Mouse (Mus musculus): Measurements from ENCODE around the gene Camkk1.
A peak's percentile ranks its signal among the peaks of the same experiment; 100 is the strongest.

The Camkk1 gene

DNA sequence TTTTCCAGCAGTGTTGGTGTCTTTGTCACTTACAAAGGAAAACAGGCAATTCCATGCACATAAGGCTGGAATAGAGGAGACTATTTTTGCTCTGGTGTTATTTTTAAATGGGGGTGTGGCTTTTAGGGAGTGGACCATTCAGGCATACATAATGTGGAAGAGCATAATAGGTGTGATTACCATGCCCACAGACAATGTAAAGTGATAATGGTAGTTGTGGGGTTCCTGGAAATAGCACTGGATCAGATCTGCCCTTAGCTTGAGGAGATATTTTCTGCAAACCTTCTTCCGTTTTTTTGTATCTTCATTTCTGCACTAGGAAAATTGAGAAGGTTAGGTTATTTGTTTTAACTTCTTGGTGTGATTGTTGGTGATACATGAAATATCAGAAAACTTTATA lies 34.0 kb downstream of the Camkk1 start:
- DNase-seq (ENCODE audit: low read depth): no peak

DNA sequence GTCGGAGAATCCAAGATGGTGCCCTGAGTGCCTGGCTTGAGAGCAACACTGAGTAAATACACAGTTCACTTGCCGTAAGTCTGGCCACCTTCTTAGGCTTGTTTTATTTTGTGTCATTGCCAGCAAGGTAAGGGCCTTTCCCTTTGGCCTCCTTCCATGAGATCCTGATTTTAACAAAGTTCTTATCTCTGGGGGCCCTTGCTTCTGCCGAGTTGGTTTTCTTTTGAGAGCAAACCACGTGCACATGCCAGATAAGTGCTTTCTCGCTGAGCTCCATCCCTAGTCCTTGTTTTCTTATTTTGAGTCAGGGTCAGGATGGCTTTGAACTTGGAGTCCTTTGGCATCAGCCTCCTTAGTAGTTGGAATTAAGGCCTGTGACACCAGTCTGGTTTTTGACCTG lies 38.9 kb downstream of the Camkk1 start:
- DNase-seq (ENCODE audit: low read depth): no peak

DNA sequence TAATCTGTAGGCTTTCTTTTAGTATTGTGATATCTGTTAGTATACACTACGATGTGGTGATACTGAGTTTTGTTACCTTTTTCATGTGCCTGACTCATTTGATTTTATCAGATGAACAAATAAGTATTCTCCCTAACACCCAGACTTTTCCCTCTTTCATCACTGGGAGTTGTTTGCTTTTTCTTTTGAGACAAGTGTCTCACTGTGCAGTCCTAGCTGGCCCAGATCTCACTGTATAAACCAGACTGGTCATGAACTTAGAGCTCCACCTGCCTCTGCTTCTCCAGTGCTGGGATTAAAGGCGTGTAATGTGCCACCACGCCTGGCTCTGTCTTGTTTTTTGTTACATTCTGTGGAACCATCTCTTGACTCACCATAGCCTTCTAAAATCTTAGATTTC lies 40.8 kb downstream of the Camkk1 start:
- no peak for DNase-seq (ENCODE audit: low read depth)

DNA sequence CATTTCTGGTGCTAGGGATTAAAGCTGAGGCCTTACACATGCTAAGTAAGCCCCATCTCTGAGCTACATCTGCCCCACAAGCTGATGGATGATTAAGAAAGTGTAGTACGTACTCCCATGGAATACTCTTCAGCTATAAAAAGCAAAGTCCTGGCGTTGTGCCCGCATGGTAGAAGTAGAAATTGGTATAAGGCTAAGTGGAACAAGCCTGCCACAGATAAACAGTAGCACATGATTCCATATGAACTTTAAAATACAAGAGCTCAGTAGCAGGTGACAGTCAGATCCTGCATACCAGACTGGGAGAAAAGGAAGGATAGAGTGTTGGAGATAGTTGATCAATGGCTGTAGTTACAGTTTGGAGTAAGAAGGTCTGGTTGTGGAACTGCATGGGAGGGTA lies 42.6 kb downstream of the Camkk1 start:
- no peak for DNase-seq (ENCODE audit: low read depth)

DNA sequence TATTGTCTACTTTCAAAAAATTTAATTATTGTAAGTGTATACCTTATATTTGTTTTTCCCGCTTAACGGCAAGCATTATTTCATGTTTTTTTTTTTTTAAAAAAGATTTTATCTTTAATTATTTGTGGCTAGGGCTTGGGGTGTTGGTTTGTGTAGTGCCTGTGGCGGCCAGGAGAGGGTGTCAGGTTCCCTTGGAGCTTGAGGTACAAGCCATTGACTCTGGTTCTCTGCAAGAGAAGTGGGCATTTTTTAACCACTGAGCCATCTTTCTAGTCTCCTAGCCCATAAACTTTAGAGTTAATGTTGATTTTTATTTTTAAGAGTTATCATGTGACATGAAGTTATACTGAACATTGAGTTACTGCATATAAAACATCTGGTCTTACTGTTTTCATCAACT lies 53.0 kb downstream of the Camkk1 start:
- peak; percentile 65 for DNase-seq (ENCODE audit: low read depth)

DNA sequence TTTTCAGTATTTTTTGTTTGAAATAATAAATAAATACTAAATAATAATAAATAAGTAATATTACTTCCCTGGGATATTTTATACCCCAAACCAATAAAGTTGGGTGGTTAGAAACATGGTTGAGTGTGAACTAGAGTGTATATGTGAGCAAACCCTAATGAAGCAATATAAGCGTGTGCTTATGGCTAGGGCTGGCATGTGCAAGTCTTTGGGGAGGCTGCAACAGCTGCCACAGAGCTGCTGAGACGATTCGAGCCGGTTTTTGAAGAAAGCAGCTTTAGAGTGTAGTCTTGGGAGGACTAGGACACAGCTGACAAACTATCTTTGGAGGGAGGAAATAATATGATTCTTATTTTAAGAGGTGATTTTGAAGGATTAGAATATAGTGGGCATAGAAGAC lies 57.5 kb downstream of the Camkk1 start:
- no peak for DNase-seq (ENCODE audit: low read depth)

DNA sequence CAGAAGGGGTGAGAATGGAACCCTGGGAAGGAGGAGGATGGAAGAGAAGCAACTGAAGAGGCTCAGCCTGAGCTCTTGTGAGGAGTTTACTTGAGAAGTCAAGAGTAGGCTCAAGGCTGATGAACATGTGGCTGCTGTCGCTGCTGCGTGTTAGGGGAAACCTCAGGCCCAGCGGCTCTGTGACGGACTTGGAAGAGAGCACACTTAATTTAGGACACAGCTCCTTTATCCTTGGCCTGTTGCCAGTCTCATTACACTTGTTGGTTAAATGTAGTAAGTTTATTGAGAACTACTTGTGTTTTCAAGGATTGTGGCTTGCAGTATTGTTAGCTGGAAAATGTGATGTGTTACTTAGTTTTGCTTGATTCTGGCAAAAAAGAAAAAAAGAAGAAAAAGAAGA lies 57.9 kb downstream of the Camkk1 start:
- DNase-seq (ENCODE audit: low read depth): no peak

DNA sequence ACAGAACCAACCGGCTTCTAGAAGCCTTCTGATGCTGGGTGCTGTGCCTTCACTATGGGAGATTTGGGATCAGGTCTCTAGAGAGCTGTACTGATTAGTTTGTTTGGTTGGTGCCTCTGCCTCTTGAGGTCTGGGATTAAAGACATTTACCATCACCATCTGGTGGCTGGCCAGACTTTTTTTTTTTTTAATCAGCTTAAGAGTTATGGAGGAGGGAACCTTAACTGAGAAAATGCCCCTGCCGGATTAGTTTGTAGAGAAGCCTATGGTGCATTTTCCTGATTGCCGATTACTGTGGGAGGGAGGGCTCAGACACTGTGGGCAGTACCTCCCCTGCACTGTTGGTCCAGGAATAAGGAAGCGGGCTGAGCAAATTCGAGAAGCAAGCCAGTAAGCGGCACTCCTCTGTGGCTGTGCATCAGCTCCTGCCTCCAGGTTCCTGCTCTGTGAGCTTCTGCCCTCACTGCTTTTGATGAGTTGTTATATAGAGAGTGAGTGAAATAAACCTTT lies 58.5 kb downstream of the Camkk1 start:
- no peak for DNase-seq (ENCODE audit: low read depth)

DNA sequence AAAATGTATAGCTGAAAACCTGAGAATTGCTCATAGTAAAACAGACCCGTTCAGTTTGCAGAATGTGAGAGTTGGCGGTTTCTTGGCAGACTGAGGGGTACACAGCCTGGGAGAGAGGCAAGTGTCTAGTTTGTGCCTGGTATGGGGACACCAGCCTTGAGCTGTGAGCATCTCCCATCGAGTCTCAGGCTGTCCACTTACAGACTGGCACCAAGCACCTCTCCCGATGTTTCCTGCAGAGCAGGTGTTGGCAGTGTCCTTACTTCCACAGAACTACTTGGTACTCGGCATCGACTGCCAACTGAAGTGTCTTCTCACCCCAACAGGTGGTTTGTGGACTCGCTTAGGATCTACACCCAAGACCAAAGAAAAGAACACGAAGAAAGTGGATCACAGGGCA lies 59.8 kb downstream of the Camkk1 start:
- DNase-seq (ENCODE audit: low read depth): no peak

DNA sequence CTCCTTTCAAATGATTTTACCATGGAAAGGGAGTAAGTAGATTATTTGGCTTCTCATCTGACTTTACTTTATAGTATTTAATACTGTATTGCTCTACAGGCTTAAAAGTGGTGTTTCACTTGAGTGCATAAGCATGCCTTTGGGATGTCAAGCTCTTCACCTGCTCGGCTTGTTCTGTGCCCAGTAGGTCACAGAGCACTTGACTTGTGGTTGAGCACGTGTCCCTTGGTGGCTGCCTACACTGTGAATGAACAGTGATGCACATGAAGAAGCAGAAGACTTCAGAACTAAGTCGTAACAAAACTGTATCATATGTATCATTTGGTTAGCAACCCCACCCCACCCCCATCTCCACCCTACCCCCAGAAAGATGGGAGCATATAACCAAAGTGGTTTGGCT lies 61.5 kb downstream of the Camkk1 start:
- DNase-seq (ENCODE audit: low read depth): no peak

DNA sequence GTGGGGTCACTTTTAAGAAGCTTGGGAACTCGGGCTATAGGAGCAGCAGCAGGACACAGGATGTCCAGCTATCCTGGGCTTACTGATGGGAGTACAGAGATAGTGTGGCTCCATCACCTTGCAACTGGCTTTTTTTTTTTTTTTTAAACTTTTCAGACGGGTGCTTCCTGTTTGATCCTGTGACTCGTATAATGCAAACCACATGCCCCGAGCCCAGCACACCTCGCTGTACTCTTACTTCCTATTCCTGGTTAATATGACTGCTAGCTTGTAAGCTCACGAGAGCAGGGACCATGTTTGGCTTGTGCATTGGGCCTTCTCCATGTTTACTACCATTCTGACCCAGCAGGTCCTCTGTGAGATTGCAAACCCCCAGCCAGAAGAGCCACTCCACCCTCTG lies 65.5 kb downstream of the Camkk1 start:
- peak; percentile 30 for DNase-seq (ENCODE audit: low read depth)

DNA sequence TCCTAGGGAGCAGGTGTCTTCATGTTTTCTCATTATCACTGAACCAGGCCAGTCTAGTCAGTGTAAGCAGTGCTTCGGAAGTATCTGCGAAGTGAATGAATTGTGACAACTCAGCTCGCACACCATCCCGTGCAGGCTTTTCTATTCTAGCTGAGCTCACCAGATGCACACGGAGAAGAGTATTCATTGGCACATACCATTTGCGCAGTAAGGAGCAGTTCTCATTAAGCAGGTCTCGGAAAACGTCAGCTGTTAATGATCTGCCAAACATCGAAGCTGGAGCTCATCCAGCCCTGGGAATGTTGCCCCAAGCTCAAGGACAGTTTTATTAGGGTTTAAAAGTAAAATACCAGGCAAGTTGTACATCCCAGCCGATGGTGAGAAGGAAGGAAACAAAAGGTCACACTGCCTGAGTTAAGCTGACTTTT lies 66.0 kb downstream of the Camkk1 start:
- peak; percentile 11 for DNase-seq (ENCODE audit: low read depth)

DNA sequence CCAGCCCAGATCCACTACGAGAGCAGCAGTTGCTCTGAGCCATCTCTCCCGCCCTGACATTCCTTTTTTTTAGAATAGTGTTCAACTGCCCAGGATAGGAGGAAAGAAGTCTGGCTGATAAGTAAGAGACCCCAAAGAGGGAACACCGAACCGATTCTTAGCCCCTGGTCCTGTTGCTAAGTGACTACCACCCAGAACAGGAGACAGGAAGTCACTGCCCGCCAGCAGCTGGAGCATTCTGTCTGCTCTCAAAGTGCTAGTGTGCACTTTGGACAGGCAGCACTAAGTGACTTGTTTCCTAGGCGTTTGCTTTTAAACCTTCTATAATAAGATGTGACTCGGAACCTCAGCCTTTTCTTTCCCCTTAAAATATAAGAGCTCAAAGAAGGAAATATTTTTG lies 66.6 kb downstream of the Camkk1 start:
- DNase-seq (ENCODE audit: low read depth): no peak

DNA sequence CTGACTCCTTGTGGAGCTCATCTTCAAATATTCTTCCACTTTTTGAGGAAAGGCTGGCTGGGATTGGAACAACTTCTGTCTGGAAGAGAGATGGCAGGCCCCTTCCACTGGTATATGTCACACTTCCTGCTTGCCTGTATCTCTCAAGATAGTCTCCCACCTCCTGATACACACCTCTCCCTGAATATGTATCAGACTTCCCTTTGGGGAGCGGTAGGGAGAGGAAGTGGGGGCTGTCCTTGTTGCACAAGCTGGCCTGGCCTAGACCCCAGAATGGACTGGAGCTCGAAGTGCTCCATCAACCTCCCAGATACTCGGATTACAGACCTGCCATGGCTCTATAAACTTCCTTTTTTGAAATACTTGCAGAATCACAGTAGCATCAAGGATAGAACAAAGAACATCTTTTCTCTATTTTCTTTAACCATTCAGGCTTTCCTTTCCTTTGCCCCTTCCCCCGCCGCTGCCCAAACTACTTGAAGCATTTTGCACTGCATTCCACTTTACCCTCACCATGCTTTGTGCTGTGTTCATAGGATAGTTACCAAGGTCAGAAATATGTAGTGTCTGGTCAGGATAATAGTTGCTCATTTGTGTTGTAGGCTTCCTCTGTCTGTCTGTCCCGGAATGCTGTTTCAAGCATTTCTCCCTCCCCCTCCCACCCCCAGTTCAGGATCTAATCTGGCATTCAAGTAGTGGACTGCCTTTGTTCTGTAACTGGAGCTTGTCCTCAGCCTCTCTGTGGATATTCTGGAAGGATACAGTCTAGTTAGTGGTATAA lies 69.1 kb downstream of the Camkk1 start:
- DNase-seq (ENCODE audit: low read depth): no peak

DNA sequence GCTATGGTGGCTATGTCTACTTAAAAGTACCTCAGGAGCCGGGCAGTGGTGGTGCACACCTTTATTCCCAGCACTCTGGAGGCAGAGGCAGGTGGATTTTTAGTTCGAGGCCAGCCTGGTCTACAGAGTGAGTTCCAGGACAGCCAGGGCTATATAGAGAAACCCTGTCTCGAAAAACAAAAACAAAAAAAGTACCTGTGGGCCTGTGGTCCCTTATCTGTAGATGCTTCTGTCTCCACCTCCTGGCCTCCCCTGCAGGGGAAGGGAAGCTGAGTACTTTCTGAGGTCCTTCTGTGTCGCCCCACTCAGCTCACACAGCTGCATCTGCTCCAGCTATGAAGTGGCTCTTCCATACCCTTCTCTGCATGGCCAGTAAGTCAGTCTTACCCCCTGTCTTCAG lies 71.5 kb downstream of the Camkk1 start, which contains the start of gene Itgae:
Itgae (plus strand) TSS at position 301 of the 400 bp plus-strand sequence.
- no peak for DNase-seq (ENCODE audit: low read depth)

DNA sequence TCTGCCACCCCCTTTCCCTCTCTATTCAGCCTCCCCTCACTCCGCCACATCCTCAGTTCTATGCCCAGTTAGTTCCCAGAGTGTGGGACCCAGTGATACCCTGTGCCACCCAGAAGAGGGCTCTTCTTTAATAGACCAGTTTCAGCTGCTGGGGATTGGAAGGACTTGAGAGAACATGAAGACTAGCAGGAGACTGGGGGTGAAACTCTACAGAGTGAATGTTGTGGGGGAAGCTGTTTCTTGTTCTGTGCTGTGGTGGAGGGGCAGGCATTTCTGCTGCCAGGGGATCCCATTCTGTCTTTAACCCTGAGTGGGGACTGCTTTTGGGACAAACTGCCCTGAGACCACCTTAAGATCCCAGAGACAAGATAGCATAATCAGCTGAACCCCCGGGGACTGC lies 72.0 kb downstream of the Camkk1 start:
- no peak for DNase-seq (ENCODE audit: low read depth)
